26 mouse cellular contexts compared by ENCODE assay signal in the genomic region with DNA sequence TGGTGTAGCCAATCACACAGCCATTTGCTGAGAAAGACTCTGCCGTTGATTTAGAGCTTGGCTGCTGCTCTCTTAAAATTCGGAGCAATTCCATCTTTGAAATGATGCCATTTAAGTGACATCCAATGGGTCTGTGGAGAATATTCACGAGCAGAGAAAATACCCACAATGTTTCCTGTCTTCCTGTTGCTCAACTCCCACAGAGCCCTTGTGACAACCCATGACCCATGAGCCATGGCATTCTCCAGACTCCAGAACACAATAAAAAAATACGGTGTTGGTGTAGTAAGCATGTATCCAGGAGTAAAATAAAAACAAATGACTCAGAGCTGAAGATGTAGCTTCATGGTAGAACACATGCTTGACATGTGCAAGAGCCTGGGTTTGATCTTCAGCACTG.
"Had no signal": no experiment of that assay in that cellular context is flagged by ENCODE, and none has a peak within 500 bp of the region (broad histone marks: within the 10 kb centered on the region; RNA-seq: fewer than 3 reads in every experiment).

No protein-coding gene starts in this region.

- H3K27me3 ChIP-seq: heart, embryonic 13.5 days; heart, embryonic 15.5 days; hindbrain, embryonic 12.5 days; intestine, embryonic 15.5 days; limb, embryonic 13.5 days; limb, embryonic 15.5 days; liver, embryonic 13.5 days; liver, embryonic 15.5 days had no signal

- DNase-seq: gastrocnemius, postnatal 14 days; gastrocnemius, postnatal 36 days; heart, adult 18-20 months; heart, postnatal 14 days; heart, postnatal 36 days; kidney, adult 18-20 months; kidney, adult 8-10 months; kidney, postnatal 10 days; kidney, postnatal 25 days; kidney, postnatal 4 days; left cerebral cortex, postnatal 4 days; liver, embryonic 13.5 days had no signal

- H3K36me3 ChIP-seq: heart, embryonic 13.5 days; heart, embryonic 15.5 days; hindbrain, embryonic 10.5 days; hindbrain, embryonic 12.5 days; intestine, embryonic 15.5 days; limb, embryonic 13.5 days; limb, embryonic 15.5 days; liver, embryonic 13.5 days; liver, embryonic 15.5 days had no signal

- H3K9me3 ChIP-seq: heart, embryonic 13.5 days; heart, embryonic 15.5 days; hindbrain, embryonic 10.5 days; hindbrain, embryonic 12.5 days; intestine, embryonic 15.5 days; limb, embryonic 13.5 days; limb, embryonic 15.5 days; liver, embryonic 13.5 days; liver, embryonic 15.5 days had no signal

- H3K4me2 ChIP-seq: heart, embryonic 11.5 days; heart, embryonic 13.5 days; heart, embryonic 15.5 days; hindbrain, embryonic 12.5 days; hindbrain, embryonic 14.5 days; intestine, embryonic 15.5 days; limb, embryonic 13.5 days; limb, embryonic 15.5 days; liver, embryonic 13.5 days; liver, embryonic 15.5 days had no signal

- H3K4me3 ChIP-seq: heart, embryonic 13.5 days; heart, embryonic 15.5 days; hindbrain, embryonic 10.5 days; hindbrain, embryonic 12.5 days; intestine, embryonic 15.5 days; layer of hippocampus, adult 2 months; limb, embryonic 13.5 days; limb, embryonic 15.5 days; liver, embryonic 13.5 days; liver, embryonic 15.5 days had no signal

- H3K27ac ChIP-seq: heart, embryonic 13.5 days; heart, embryonic 15.5 days; hindbrain, embryonic 10.5 days; hindbrain, embryonic 12.5 days; hindbrain, embryonic 14.5 days; intestine, embryonic 15.5 days; layer of hippocampus, adult 2 months; limb, embryonic 13.5 days; limb, embryonic 15.5 days; liver, embryonic 13.5 days; liver, embryonic 15.5 days had no signal

- H3K4me1 ChIP-seq: heart, embryonic 13.5 days; heart, embryonic 15.5 days; hindbrain, embryonic 12.5 days; intestine, embryonic 15.5 days; liver, embryonic 13.5 days; liver, embryonic 15.5 days had no signal

- H3K9ac ChIP-seq: heart, embryonic 13.5 days; heart, embryonic 15.5 days; hindbrain, embryonic 12.5 days; hindbrain, embryonic 14.5 days; intestine, embryonic 15.5 days; limb, embryonic 13.5 days; limb, embryonic 15.5 days; liver, embryonic 13.5 days; liver, embryonic 15.5 days had no signal

- ATAC-seq: hindbrain, embryonic 16.5 days; inflammation-experienced regulatory T-cells, adult 6 months; intestine, embryonic 15.5 days; intestine, postnatal 0 days had no signal
